Mouse (Mus musculus): ENCODE measurements around the gene Itga3.

GRCm38 (mm10) chr11:95121161-95122099, 44.8 kb upstream of the Itga3 start:
- TF ChIP-seq CTCF (IDR thresholded peaks at IDR 0.05; ENCODE audit: borderline replicate concordance, insufficient read depth, low read depth, low read length) (no peak), POLR2A (IDR thresholded peaks at IDR 0.05; ENCODE audit: borderline replicate concordance, insufficient read depth, low read length) (no peak)

Data from cerebellum, adult 2 months (tissue).